Mouse (Mus musculus): ENCODE measurements around the gene Zcchc10. TPM values are rescaled to one million over a fixed set of nuclear protein-coding genes. Genes with fewer than 3 reads are reported as not detected.

Gene Zcchc10
- polyA plus RNA-seq, 1 experiment from 2014 or later = 30.1 TPM

GRCm38 (mm10) chr11:53378918-53379317 lies 54.4 kb downstream of the Zcchc10 start:
- DNase-seq (ENCODE audit: low spot score) = no peak

Other genes with a start within 250 kb of the Zcchc10 start
- 99.0 and 106 TPM in 2 replicates for gene Hspa4, start 24.2 kb upstream of the Zcchc10 start, polyA plus RNA-seq (2015; fragmentation: Nextera tagmentation; extraction: Ambion mirVana)
- 27.1 and 36.1 TPM in 2 replicates for gene Aff4, start 26.2 kb downstream of the Zcchc10 start, polyA plus RNA-seq (2015; fragmentation: Nextera tagmentation; extraction: Ambion mirVana)
- gene Leap2, start 98.5 kb downstream of the Zcchc10 start, polyA plus RNA-seq (2015; fragmentation: Nextera tagmentation; extraction: Ambion mirVana) = 0.29 TPM in 1 of 2 replicates, not detected in the other
- gene Uqcrq, start 106.2 kb downstream of the Zcchc10 start, polyA plus RNA-seq (2015; fragmentation: Nextera tagmentation; extraction: Ambion mirVana) = 929 and 986 TPM in 2 replicates
- 0.36 and 1.1 TPM in 2 replicates for gene Gdf9, start 106.3 kb downstream of the Zcchc10 start, polyA plus RNA-seq (2015; fragmentation: Nextera tagmentation; extraction: Ambion mirVana)
- gene Gm10447, start 132.4 kb downstream of the Zcchc10 start, polyA plus RNA-seq (2015; fragmentation: Nextera tagmentation; extraction: Ambion mirVana) = not detected in 2 replicates
- 0.27 and 0.42 TPM in 2 replicates for gene Shroom1, start 132.5 kb downstream of the Zcchc10 start, polyA plus RNA-seq (2015; fragmentation: Nextera tagmentation; extraction: Ambion mirVana)
- gene Gm9837, start 145.8 kb downstream of the Zcchc10 start, polyA plus RNA-seq (2015; fragmentation: Nextera tagmentation; extraction: Ambion mirVana) = not detected in 2 replicates
- not detected in 2 replicates for gene Gm9945, start 155.5 kb downstream of the Zcchc10 start, polyA plus RNA-seq (2015; fragmentation: Nextera tagmentation; extraction: Ambion mirVana)
- 0.05 and 0.15 TPM in 2 replicates for gene Sowaha, start 155.6 kb downstream of the Zcchc10 start, polyA plus RNA-seq (2015; fragmentation: Nextera tagmentation; extraction: Ambion mirVana)
- 11.1 and 12.1 TPM in 2 replicates for gene Sept8, start 194.6 kb downstream of the Zcchc10 start, polyA plus RNA-seq (2015; fragmentation: Nextera tagmentation; extraction: Ambion mirVana)
- 23.8 and 25.1 TPM in 2 replicates for gene Kif3a, start 242.7 kb downstream of the Zcchc10 start, polyA plus RNA-seq (2015; fragmentation: Nextera tagmentation; extraction: Ambion mirVana)